Mouse (Mus musculus) C2C12 (cell line): ENCODE measurements around the gene Ripor2.
"Not testable (repeated sequence)": the region's sequence is repeated elsewhere in the genome, so short reads cannot be mapped to it uniquely, and the experiment has no call there.

Source experiments
- CEBPB ChIP-seq: IDR thresholded peaks from one replicate; pipeline ENCODE4 v1.6.1; 2011; ENCODE audit warnings: low read depth, mild to moderate bottlenecking, control low read depth, moderate library complexity
- CTCF ChIP-seq: IDR thresholded peaks from one replicate; pipeline ENCODE4 v1.5.1; 2011; ENCODE audit not compliant: control insufficient read depth, insufficient read depth, insufficient read length
- MYOD1 ChIP-seq: IDR thresholded peaks from one replicate; pipeline ENCODE4 v1.6.1; 2011; ENCODE audit warnings: low read depth; ENCODE audit not compliant: control insufficient read depth, insufficient read length
- MYOG ChIP-seq: IDR thresholded peaks from one replicate; pipeline ENCODE4 v1.6.1; 2011; ENCODE audit not compliant: control insufficient read depth, insufficient read length; ENCODE audit errors: extremely low read depth
- USF1 ChIP-seq: IDR thresholded peaks from one replicate; pipeline ENCODE4 v1.6.1; 2011; ENCODE audit warnings: low read depth, mild to moderate bottlenecking, control low read depth, moderate library complexity

GRCm38 (mm10) chr13:24771482-24771881 is 189.5 kb downstream of the Ripor2 start:
- not testable (repeated sequence) for TF ChIP-seq CTCF, MYOD1, MYOG, CEBPB, USF1
